Mouse (Mus musculus): ENCODE data around the gene Rasgrp3.

DNA sequence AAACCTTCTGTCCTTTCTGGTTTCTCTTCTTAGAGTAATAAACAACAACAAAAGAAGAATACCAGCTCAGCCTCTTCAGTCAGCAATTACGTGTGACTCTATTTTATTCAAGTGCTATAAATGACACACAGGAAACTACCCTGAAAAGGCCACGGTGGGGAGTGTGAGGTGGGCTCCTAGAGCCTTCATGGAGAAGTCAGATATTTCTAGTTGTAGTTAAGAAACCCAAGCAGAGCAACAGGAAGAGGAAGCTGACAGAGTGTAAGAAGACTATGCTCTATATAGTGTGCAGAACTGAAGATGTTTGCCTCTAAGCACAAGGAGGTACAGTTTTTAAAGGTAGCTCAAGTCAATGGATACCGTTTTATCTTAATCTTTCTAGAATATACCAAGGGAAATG lies 42.0 kb downstream of the Rasgrp3 start:
- TF ChIP-seq CTCF (IDR thresholded peaks at IDR 0.05; ENCODE audit: low read depth, low read length) (no peak), POLR2A (IDR thresholded peaks at IDR 0.05; ENCODE audit: borderline replicate concordance, low read depth, low read length) (no peak)
